Mouse (Mus musculus): ENCODE measurements around the gene Creb5. TPM values are rescaled to one million over a fixed set of nuclear protein-coding genes. Genes with fewer than 3 reads are reported as not detected.

Gene Creb5
- polyA plus RNA-seq (2015; fragmentation: Nextera tagmentation; extraction: Ambion mirVana): 1.2 and 1.8 TPM in 2 replicates

DNA sequence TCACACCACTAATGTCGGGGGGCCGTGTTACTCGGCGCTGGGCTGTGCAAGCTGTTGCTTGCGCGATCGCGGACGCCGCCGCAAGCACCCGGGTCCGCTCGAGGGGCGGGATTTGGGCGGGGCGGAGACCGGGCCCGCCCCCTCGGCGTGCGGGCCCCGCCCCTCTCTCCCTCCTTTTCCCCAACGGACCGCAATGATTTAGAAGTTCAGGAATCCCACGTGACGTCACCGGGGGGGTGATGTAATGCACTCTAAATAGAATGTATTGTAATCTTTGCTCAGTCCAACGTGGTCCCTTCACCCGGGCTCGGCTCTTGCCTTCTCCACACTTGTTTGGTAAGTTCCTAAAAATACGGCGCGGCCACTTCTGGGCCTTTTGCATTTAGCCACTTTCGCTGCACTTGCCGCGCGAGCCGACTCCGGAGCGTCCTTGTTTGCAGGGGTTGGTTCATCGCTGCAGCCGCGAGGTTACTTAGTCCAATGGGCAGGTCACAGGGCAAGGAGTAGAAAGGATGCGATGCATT is at the start of gene Creb5:
Gene Creb5, plus strand, starts transcription at position 233 of the 524 bp plus-strand sequence.

Other genes starting within 250 kb of the Creb5 start
- gene Jazf1, start 218.6 kb upstream of the Creb5 start, polyA plus RNA-seq (2015; fragmentation: Nextera tagmentation; extraction: Ambion mirVana): 1.6 and 1.9 TPM in 2 replicates